Comparison of ENCODE assay signal across 13 mouse cellular contexts in the genomic region with DNA sequence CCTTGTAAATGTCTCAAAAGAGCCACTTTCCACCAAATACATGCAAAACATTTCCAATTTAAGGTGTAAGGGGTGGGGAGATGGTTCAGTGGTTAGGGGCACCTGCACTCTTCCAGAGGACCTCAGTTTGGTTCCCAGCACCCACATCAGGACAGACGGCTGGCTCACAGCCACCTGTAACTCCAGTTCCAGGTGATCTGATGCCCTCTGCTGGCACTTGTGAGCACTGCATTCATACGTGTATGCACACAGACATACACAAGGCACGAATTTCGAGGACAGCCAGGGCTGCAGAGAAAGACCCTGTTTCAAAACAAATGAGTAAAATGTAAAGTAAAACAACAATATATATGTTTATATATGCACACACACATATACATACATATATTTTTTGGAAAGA. TPM values are rescaled to one million over a fixed set of nuclear protein-coding genes. Genes with fewer than 3 reads are reported as not detected.
A peak's percentile ranks its signal among the peaks of the same experiment; 100 is the strongest.
DNase-seq lines count a peak whose midpoint lies in the region; ATAC-seq and TF ChIP-seq lines count a peak whose summit lies in the region.
"Had no signal": no experiment of that assay in that cellular context is flagged by ENCODE, and none has a peak within 500 bp of the region (broad histone marks: within the 10 kb centered on the region; RNA-seq: fewer than 3 reads in every experiment).

No protein-coding gene starts in this region.

- no peak for DNase-seq in heart, postnatal 0 days (ENCODE audit: low spot score)
- DNase-seq in heart, adult 9 months (ENCODE audit: low spot score in 2 of 2), result no peak
- DNase-seq in right cerebral cortex, postnatal 14 days, result peak; percentile 44
- no peak for DNase-seq in right cerebral cortex, postnatal 4 days
- peak; percentile 75 for DNase-seq in ZHBTc4 (ENCODE audit: low read depth, low spot score)
- no peak for DNase-seq in stomach, postnatal 0 days (ENCODE audit: low spot score)
- no peak for DNase-seq in right cerebral cortex, postnatal 10 days (ENCODE audit: low spot score in 2 of 2)
- no peak for DNase-seq in urinary bladder, postnatal 36 days (ENCODE audit: low spot score in 2 of 2)
- DNase-seq: adrenal gland, postnatal 10 days; cerebellum, adult 9-11 months had no signal

- WGBS in heart, postnatal 0 days, result 95% methylated on average over 4 of the region's 4 CpGs
- 95% methylated on average over 4 of the region's 4 CpGs for WGBS in stomach, postnatal 0 days

- no peak overlapping the region for H3K9ac ChIP-seq in heart, postnatal 0 days (replicated peaks; ENCODE audit: low read depth, low read length)
- H3K9ac ChIP-seq in stomach, postnatal 0 days (ENCODE audit: low read length), result no peak overlapping the region
- H3K9ac ChIP-seq: embryonic facial prominence, embryonic 15.5 days; heart, embryonic 12.5 days had no signal

- peaks cover 52% of the 10 kb centered on the region for H3K36me3 ChIP-seq in heart, postnatal 0 days (replicated peaks; ENCODE audit: control insufficient read depth, insufficient read depth, low read length)
- no peaks in the 10 kb centered on the region for H3K36me3 ChIP-seq in stomach, postnatal 0 days (ENCODE audit: control insufficient read depth, insufficient read depth, low read length)

- H3K4me2 ChIP-seq in heart, postnatal 0 days (ENCODE audit: low read depth, low read length), result no peak overlapping the region
- no peak overlapping the region for H3K4me2 ChIP-seq in stomach, postnatal 0 days (replicated peaks; ENCODE audit: low read depth)
- H3K4me2 ChIP-seq: embryonic facial prominence, embryonic 15.5 days; heart, embryonic 12.5 days had no signal

- no peaks in the 10 kb centered on the region for H3K9me3 ChIP-seq in heart, postnatal 0 days (replicated peaks; ENCODE audit: control insufficient read depth, low read length)
- no peaks in the 10 kb centered on the region for H3K9me3 ChIP-seq in stomach, postnatal 0 days (ENCODE audit: control insufficient read depth, low read length)
- H3K9me3 ChIP-seq: embryonic facial prominence, embryonic 15.5 days had no signal

- TF ChIP-seq EP300 in heart, postnatal 0 days (IDR thresholded peaks at IDR 0.05; ENCODE audit: low read depth), result no peak
- no peak for TF ChIP-seq EP300 in stomach, postnatal 0 days (optimal IDR thresholded peaks at IDR 0.05)

- H3K4me1 ChIP-seq in heart, postnatal 0 days (ENCODE audit: control insufficient read depth, insufficient read depth), result peaks cover 28% of the 10 kb centered on the region
- H3K4me1 ChIP-seq in stomach, postnatal 0 days (replicated peaks; ENCODE audit: control insufficient read depth, insufficient read depth), result peaks cover 13% of the 10 kb centered on the region

- H3K4me3 ChIP-seq in heart, postnatal 0 days (ENCODE audit: low read depth, low read length), result no peak overlapping the region
- no peak overlapping the region for H3K4me3 ChIP-seq in stomach, postnatal 0 days (ENCODE audit: low read depth, low read length)
- H3K4me3 ChIP-seq: embryonic facial prominence, embryonic 15.5 days; heart, embryonic 12.5 days had no signal

- no peak overlapping the region for H3K27ac ChIP-seq in heart, postnatal 0 days (ENCODE audit: low read depth)
- H3K27ac ChIP-seq in stomach, postnatal 0 days (replicated peaks), result no peak overlapping the region
- H3K27ac ChIP-seq: embryonic facial prominence, embryonic 15.5 days had no signal

- TF ChIP-seq CTCF in heart, postnatal 0 days (IDR thresholded peaks at IDR 0.05; ENCODE audit: low read depth), result peak; percentile 36
- peak; percentile 57 for TF ChIP-seq CTCF in stomach, postnatal 0 days (IDR thresholded peaks at IDR 0.05; ENCODE audit: low read depth)

- ATAC-seq in heart, postnatal 0 days (ENCODE audit: insufficient read depth, low read depth), result no peak
- no peak for ATAC-seq in stomach, postnatal 0 days (ENCODE audit: low FRiP score, low TSS enrichment)
- ATAC-seq: hindbrain, embryonic 16.5 days had no signal

- H3K27me3 ChIP-seq in heart, postnatal 0 days (ENCODE audit: control insufficient read depth, insufficient read depth, low read length), result no peaks in the 10 kb centered on the region
- H3K27me3 ChIP-seq in stomach, postnatal 0 days (ENCODE audit: control insufficient read depth, insufficient read depth, low read length), result no peaks in the 10 kb centered on the region
- H3K27me3 ChIP-seq: embryonic facial prominence, embryonic 15.5 days; heart, embryonic 12.5 days had no signal

RNA-seq across cellular contexts. Expression of gene Ak1, which starts 4.0 kb away (rescaled TPM):
- 544 and 572 TPM in 2 replicates for total RNA-seq in heart, postnatal 0 days (2014; rRNA removed; ENCODE audit: low replicate concordance)
- 721 and 737 TPM in 2 replicates for polyA plus RNA-seq in heart, postnatal 0 days (2015; fragmentation: Nextera tagmentation; extraction: Ambion mirVana)
- 21.8 and 26.1 TPM in 2 replicates for polyA plus RNA-seq in stomach, postnatal 0 days (2015; fragmentation: Nextera tagmentation; extraction: Ambion mirVana)

RNA-seq across cellular contexts. Expression of gene St6galnac6, which starts 18.1 kb away (rescaled TPM):
- total RNA-seq in heart, postnatal 0 days (2014; rRNA removed; ENCODE audit: low replicate concordance), result 102 and 117 TPM in 2 replicates
- polyA plus RNA-seq in heart, postnatal 0 days (2015; fragmentation: Nextera tagmentation; extraction: Ambion mirVana), result 44.1 and 44.3 TPM in 2 replicates
- 9.1 and 11.3 TPM in 2 replicates for polyA plus RNA-seq in stomach, postnatal 0 days (2015; fragmentation: Nextera tagmentation; extraction: Ambion mirVana)

RNA-seq across cellular contexts. Expression of gene Eng, which starts 28.8 kb away (rescaled TPM):
- 123 and 148 TPM in 2 replicates for total RNA-seq in heart, postnatal 0 days (2014; rRNA removed; ENCODE audit: low replicate concordance)
- polyA plus RNA-seq in heart, postnatal 0 days (2015; fragmentation: Nextera tagmentation; extraction: Ambion mirVana), result 133 and 137 TPM in 2 replicates
- 23.0 and 23.3 TPM in 2 replicates for polyA plus RNA-seq in stomach, postnatal 0 days (2015; fragmentation: Nextera tagmentation; extraction: Ambion mirVana)

RNA-seq across cellular contexts. Expression of gene St6galnac4, which starts 30.7 kb away (rescaled TPM):
- 25.7 and 28.0 TPM in 2 replicates for total RNA-seq in heart, postnatal 0 days (2014; rRNA removed; ENCODE audit: low replicate concordance)
- polyA plus RNA-seq in heart, postnatal 0 days (2015; fragmentation: Nextera tagmentation; extraction: Ambion mirVana), result 25.5 and 27.0 TPM in 2 replicates
- 7.4 and 7.7 TPM in 2 replicates for polyA plus RNA-seq in stomach, postnatal 0 days (2015; fragmentation: Nextera tagmentation; extraction: Ambion mirVana)

RNA-seq across cellular contexts. Expression of gene 9430097D07Rik, which starts 42.1 kb away (rescaled TPM):
- not detected in 2 replicates for total RNA-seq in heart, postnatal 0 days (2014; rRNA removed; ENCODE audit: low replicate concordance)
- not detected in 2 replicates for polyA plus RNA-seq in heart, postnatal 0 days (2015; fragmentation: Nextera tagmentation; extraction: Ambion mirVana)
- polyA plus RNA-seq in stomach, postnatal 0 days (2015; fragmentation: Nextera tagmentation; extraction: Ambion mirVana), result not detected in 2 replicates
- total RNA-seq: adrenal gland, postnatal 10 days had no signal

Comparison
In these comparisons a context has a peak if more than half of its experiments do, and no peak if none do; other contexts are left out.
1. DNase-seq: peak in right cerebral cortex, postnatal 14 days (single experiment) and ZHBTc4 (single experiment); none in heart, postnatal 0 days (single experiment), heart, adult 9 months (0 of 2), right cerebral cortex, postnatal 4 days (single experiment), stomach, postnatal 0 days (single experiment), right cerebral cortex, postnatal 10 days (0 of 2) and urinary bladder, postnatal 36 days (0 of 2).
2. RNA of gene Ak1, which starts 4.0 kb away (polyA plus RNA-seq): 721 to 737 TPM in heart, postnatal 0 days; 21.8 to 26.1 TPM in stomach, postnatal 0 days; every median in the first group is over 10 times any median in the second.